Mouse (Mus musculus) kidney, adult 2 months (tissue): ENCODE data around the gene Nr1d1. TPM values are rescaled to one million over a fixed set of nuclear protein-coding genes. Genes with fewer than 3 reads are reported as not detected.

Experiments used
- DNase-seq: peaks from one replicate; pipeline ENCODE4 v3.0.0; 2021
- H3K27ac ChIP-seq: fragments of 200-500 bp; 2 replicates; pipeline ENCODE4 v1.5.1; 2012; ENCODE audit warnings: low read depth, low read length, control low read depth, inconsistent platforms; ENCODE audit not compliant: insufficient read depth
- H3K27me3 ChIP-seq: fragments of 200-500 bp; replicated peaks from 2 replicates; pipeline ENCODE4 v1.6.1; 2012; ENCODE audit warnings: mild to moderate bottlenecking, moderate library complexity, low read length, inconsistent platforms; ENCODE audit not compliant: control insufficient read depth, insufficient read depth
- H3K36me3 ChIP-seq: fragments of 200-500 bp; 2 replicates; pipeline ENCODE4 v1.6.1; 2012; ENCODE audit warnings: mild to moderate bottlenecking, moderate library complexity, low read length, inconsistent platforms; ENCODE audit not compliant: control insufficient read depth, insufficient read depth
- H3K4me1 ChIP-seq: fragments of 200-500 bp; 2 replicates; pipeline ENCODE4 v1.6.1; 2011; ENCODE audit warnings: low read length; ENCODE audit not compliant: control insufficient read depth, insufficient read depth
- H3K4me3 ChIP-seq: fragments of 200-500 bp; 2 replicates; pipeline ENCODE4 v1.5.1; 2011; ENCODE audit warnings: mild to moderate bottlenecking, low read depth, low read length, control low read depth; ENCODE audit not compliant: insufficient read depth
- CTCF ChIP-seq: fragments of 200-500 bp; conservative IDR thresholded peaks from 2 replicates; pipeline ENCODE4 v1.5.1; 2011; ENCODE audit warnings: low read depth, mild to moderate bottlenecking, control low read depth, low read length, moderate library complexity, mixed read lengths; ENCODE audit not compliant: insufficient read depth, insufficient read length
- POLR2A ChIP-seq: fragments of 200-500 bp; IDR thresholded peaks from one replicate; pipeline ENCODE4 v1.6.1; 2011; ENCODE audit warnings: low read depth, low read length, control low read depth
- WGBS: fragments of 180-500 bp; shearing (Covaris S2); methylation state at CpG from one replicate; pipeline ENCODE4 v1.1.7; 2018; 5-methylcytosine and 5-hydroxymethylcytosine counted together
- polyA plus RNA-seq: library from polyadenylated mRNA; depleted of rRNA; stranded (reverse); fragments of >200 nt; gene quantifications from 2 replicates; pipeline ENCODE4 v1.2.3, GENCODE M21; 2012

Nr1d1 gene
- polyA plus RNA-seq, 1 experiment = 140 TPM

- peak; percentile 29 for DNase-seq
- 78% methylated on average over 1 of the region's 1 CpGs for WGBS
- Histone ChIP-seq H3K4me1 (peaks cover 29% of the 10 kb centered on the region), H3K36me3 (no peaks in the 10 kb centered on the region), H3K27me3 (no peaks in the 10 kb centered on the region), H3K27ac (peak overlapping the region; percentile 61; the same call in 1 of the 2 replicates), H3K4me3 (no peak overlapping the region)
- TF ChIP-seq CTCF = 0 out of 2 replicates have a peak, but pooled peaks have one; percentile 16
- no peak for TF ChIP-seq POLR2A
These were observed 12.6 kb upstream of the Nr1d1 start for GRCm38 (mm10) chr11:98787691-98788090.

- peak overlapping the region; percentile 61 for H3K27ac ChIP-seq
- no peak overlapping the region for H3K4me3 ChIP-seq
- no peaks in the 10 kb centered on the region for H3K27me3 ChIP-seq
- no peaks in the 10 kb centered on the region for H3K36me3 ChIP-seq
- peaks cover 32% of the 10 kb centered on the region for H3K4me1 ChIP-seq
- DNase-seq = no peak
- WGBS = 17% methylated on average over 7 of the region's 7 CpGs
- no peak for TF ChIP-seq POLR2A
- TF ChIP-seq CTCF = 0 out of 2 replicates have a peak, but pooled peaks have one; percentile 3
These were observed 12.1 kb upstream of the Nr1d1 start for GRCm38 (mm10) chr11:98787229-98787628.

- Histone ChIP-seq H3K36me3 (no peaks in the 10 kb centered on the region), H3K4me1 (peaks cover 33% of the 10 kb centered on the region), H3K4me3 (peak overlapping the region; percentile 30), H3K27me3 (no peaks in the 10 kb centered on the region), H3K27ac (peak overlapping the region; percentile 97)
- WGBS = under 1% methylated on average over 14 of the region's 15 CpGs
- peak; percentile 99 for DNase-seq
- peak; percentile 84 for TF ChIP-seq CTCF
- TF ChIP-seq POLR2A = no peak
These were observed 11.5 kb upstream of the Nr1d1 start for GRCm38 (mm10) chr11:98786359-98787214.

- Histone ChIP-seq H3K36me3 (no peaks in the 10 kb centered on the region), H3K4me3 (peak overlapping the region; percentile 30; the same call in 1 of the 2 replicates), H3K27ac (peak overlapping the region; percentile 97), H3K27me3 (no peaks in the 10 kb centered on the region), H3K4me1 (peaks cover 36% of the 10 kb centered on the region)
- WGBS = 3% methylated on average over 12 of the region's 12 CpGs
- TF ChIP-seq CTCF (peak; percentile 54), POLR2A (no peak)
- DNase-seq = peak; percentile 87
These were observed 10.7 kb upstream of the Nr1d1 start for GRCm38 (mm10) chr11:98785772-98786281.

GRCm38 (mm10) chr11:98785214-98785613 lies 10.1 kb upstream of the Nr1d1 start:
- H3K4me3 ChIP-seq = no peak overlapping the region
- TF ChIP-seq CTCF (no peak), POLR2A (no peak)
- no peaks in the 10 kb centered on the region for H3K36me3 ChIP-seq
- 32% methylated on average over 10 of the region's 10 CpGs for WGBS
- H3K27me3 ChIP-seq = no peaks in the 10 kb centered on the region
- H3K27ac ChIP-seq = peak overlapping the region; percentile 97
- H3K4me1 ChIP-seq = peaks cover 36% of the 10 kb centered on the region
- DNase-seq = peak; percentile 38

GRCm38 (mm10) chr11:98784139-98784538 lies 9.0 kb upstream of the Nr1d1 start:
- H3K27ac ChIP-seq = peak overlapping the region; percentile 93
- no peaks in the 10 kb centered on the region for H3K36me3 ChIP-seq
- no peak overlapping the region for H3K4me3 ChIP-seq
- TF ChIP-seq POLR2A (no peak), CTCF (no peak)
- no peak for DNase-seq
- 58% methylated on average over 4 of the region's 4 CpGs for WGBS
- H3K27me3 ChIP-seq = no peaks in the 10 kb centered on the region
- peaks cover 36% of the 10 kb centered on the region for H3K4me1 ChIP-seq

- TF ChIP-seq CTCF = no peak
- TF ChIP-seq POLR2A = peak; percentile 68
- Histone ChIP-seq H3K36me3 (no peaks in the 10 kb centered on the region), H3K27me3 (no peaks in the 10 kb centered on the region), H3K4me1 (peaks cover 34% of the 10 kb centered on the region), H3K27ac (peak overlapping the region; percentile 93), H3K4me3 (peak overlapping the region; percentile 7; the same call in 1 of the 2 replicates)
- DNase-seq = peak; percentile 99
- under 1% methylated on average over 20 of the region's 20 CpGs for WGBS
These were observed 8.1 kb upstream of the Nr1d1 start for GRCm38 (mm10) chr11:98783236-98783696.
